Mouse (Mus musculus) liver, adult 2 months (tissue): Measurements from ENCODE around the gene Dclk1.

Experiments
- CTCF ChIP-seq: fragments of 200-500 bp; IDR thresholded peaks from 2 replicates; pipeline ENCODE4 v1.5.1; 2011; ENCODE audit warnings: low read depth, low read length, control low read depth
- POLR2A ChIP-seq: fragments of 200-500 bp; IDR thresholded peaks from 2 replicates; pipeline ENCODE4 v1.6.1; 2011; ENCODE audit warnings: low read length, control low read depth; ENCODE audit not compliant: insufficient read depth; ENCODE audit errors: extremely low read depth

DNA sequence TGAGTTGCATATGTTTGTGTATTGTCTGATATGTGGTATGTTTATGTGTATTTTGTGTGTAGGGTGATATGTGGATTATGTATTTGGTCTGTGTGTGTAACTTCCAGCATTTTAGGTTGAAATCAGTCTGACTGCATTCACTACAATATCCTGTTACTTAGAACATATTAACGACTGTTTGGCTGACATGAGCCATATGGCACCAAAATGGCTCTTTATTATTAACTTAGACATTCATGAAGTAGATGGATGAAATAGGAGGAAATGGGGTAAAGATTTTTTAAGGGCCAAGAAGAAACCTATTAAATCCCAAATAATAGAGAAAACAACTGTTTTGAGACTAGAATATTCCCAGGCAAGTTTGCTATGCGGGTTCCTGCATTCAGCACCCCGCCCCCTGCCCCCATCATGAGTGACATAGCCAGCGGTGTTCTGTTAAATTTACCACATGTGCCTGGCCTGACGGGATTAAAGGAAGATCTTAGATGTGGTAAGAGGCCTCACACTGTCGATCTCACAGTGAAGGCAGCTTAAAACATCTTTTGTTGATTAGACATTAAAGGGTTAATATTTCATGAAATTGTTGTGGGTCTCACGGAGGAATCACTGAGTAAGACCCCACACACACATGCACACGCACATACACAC is 178.4 kb downstream of the Dclk1 start:
- TF ChIP-seq CTCF (no peak), POLR2A (no peak)
